Mouse (Mus musculus): ENCODE measurements around the gene Psma7. TPM values are rescaled to one million over a fixed set of nuclear protein-coding genes. Genes with fewer than 3 reads are reported as not detected.

Psma7 gene
- polyA plus RNA-seq, 1 experiment from 2014 or later: 590 TPM

DNA sequence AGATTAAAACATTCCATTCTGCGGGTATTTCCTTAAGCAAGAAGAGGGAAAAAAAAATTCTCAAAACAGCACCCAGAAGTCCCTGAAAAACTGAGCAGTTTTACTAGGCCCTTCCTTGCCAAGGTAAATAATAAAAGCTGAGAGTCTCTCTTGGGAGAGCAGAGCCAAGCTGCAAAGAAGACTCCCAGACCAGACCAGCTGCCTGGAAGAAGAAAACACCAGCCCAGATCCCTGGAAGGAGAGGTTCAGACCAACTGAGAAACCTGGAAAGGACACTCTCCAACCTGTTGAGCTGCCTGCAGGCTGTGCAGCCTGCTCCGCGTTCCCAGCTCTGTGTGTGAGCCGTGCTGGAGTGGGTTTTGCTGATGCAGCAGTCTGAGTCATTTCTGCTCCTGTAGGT, 24.6 kb downstream of the Psma7 start:
- Histone ChIP-seq H3K9ac (replicated peaks; ENCODE audit: low read depth, low read length) (no peak overlapping the region), H3K27ac (ENCODE audit: low read length) (no peak overlapping the region), H3K4me1 (replicated peaks; ENCODE audit: control insufficient read depth, insufficient read depth, low read length) (no peaks in the 10 kb centered on the region), H3K27me3 (replicated peaks; ENCODE audit: control insufficient read depth, insufficient read depth, low read length) (peaks cover 9% of the 10 kb centered on the region), H3K36me3 (ENCODE audit: control insufficient read depth, insufficient read depth) (no peaks in the 10 kb centered on the region), H3K9me3 (ENCODE audit: control insufficient read depth, low read length) (no peaks in the 10 kb centered on the region), H3K4me2 (ENCODE audit: low read length) (no peak overlapping the region), H3K4me3 (replicated peaks; ENCODE audit: low read length) (no peak overlapping the region)
- WGBS: 69% methylated on average over 4 of the region's 4 CpGs
- ATAC-seq: no peak

GRCm38 (mm10) chr2:180013686-180014085, 28.5 kb downstream of the Psma7 start:
- Histone ChIP-seq H3K9me3 (ENCODE audit: control insufficient read depth, low read length) (no peaks in the 10 kb centered on the region), H3K27ac (ENCODE audit: low read length) (no peak overlapping the region), H3K4me3 (replicated peaks; ENCODE audit: low read length) (no peak overlapping the region), H3K27me3 (replicated peaks; ENCODE audit: control insufficient read depth, insufficient read depth, low read length) (no peaks in the 10 kb centered on the region), H3K36me3 (ENCODE audit: control insufficient read depth, insufficient read depth) (no peaks in the 10 kb centered on the region), H3K4me2 (ENCODE audit: low read length) (no peak overlapping the region), H3K4me1 (replicated peaks; ENCODE audit: control insufficient read depth, insufficient read depth, low read length) (no peaks in the 10 kb centered on the region), H3K9ac (replicated peaks; ENCODE audit: low read depth, low read length) (no peak overlapping the region)
- 92% methylated on average over 7 of the region's 7 CpGs for WGBS
- no peak for ATAC-seq

- WGBS: 87% methylated on average over 6 of the region's 6 CpGs
- no peak for ATAC-seq
- H3K4me1 ChIP-seq (replicated peaks; ENCODE audit: control insufficient read depth, insufficient read depth, low read length): no peaks in the 10 kb centered on the region
- no peaks in the 10 kb centered on the region for H3K9me3 ChIP-seq (ENCODE audit: control insufficient read depth, low read length)
- no peak overlapping the region for H3K9ac ChIP-seq (replicated peaks; ENCODE audit: low read depth, low read length)
- no peak overlapping the region for H3K4me3 ChIP-seq (replicated peaks; ENCODE audit: low read length)
- no peaks in the 10 kb centered on the region for H3K27me3 ChIP-seq (replicated peaks; ENCODE audit: control insufficient read depth, insufficient read depth, low read length)
- H3K36me3 ChIP-seq (ENCODE audit: control insufficient read depth, insufficient read depth): no peaks in the 10 kb centered on the region
- no peak overlapping the region for H3K4me2 ChIP-seq (ENCODE audit: low read length)
- no peak overlapping the region for H3K27ac ChIP-seq (ENCODE audit: low read length)
These were observed 30.9 kb downstream of the Psma7 start for GRCm38 (mm10) chr2:180011370-180011769.

DNA sequence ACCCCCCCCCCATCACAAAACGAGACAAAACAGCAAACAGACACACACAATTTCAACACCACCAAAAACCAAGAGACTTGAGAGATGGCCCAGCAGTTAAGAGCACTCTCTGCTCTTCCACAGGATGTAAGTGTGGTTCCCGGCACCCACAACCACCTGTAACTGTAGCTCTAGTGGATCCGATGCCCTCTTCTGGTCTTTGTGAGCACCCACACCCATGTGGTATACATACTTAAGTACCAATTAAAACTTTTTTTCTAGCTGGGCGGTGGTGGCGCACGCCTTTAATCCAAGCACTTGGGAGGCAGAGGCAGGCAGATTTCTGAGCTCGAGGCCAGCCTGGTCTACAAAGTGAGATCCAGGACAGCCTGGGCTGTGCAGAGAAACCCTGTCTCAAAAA, 31.5 kb downstream of the Psma7 start:
- Histone ChIP-seq H3K27me3 (replicated peaks; ENCODE audit: control insufficient read depth, insufficient read depth, low read length) (no peaks in the 10 kb centered on the region), H3K4me3 (replicated peaks; ENCODE audit: low read length) (no peak overlapping the region), H3K36me3 (ENCODE audit: control insufficient read depth, insufficient read depth) (no peaks in the 10 kb centered on the region), H3K4me1 (replicated peaks; ENCODE audit: control insufficient read depth, insufficient read depth, low read length) (no peaks in the 10 kb centered on the region), H3K9me3 (ENCODE audit: control insufficient read depth, low read length) (no peaks in the 10 kb centered on the region), H3K4me2 (ENCODE audit: low read length) (no peak overlapping the region), H3K9ac (replicated peaks; ENCODE audit: low read depth, low read length) (no peak overlapping the region), H3K27ac (ENCODE audit: low read length) (no peak overlapping the region)
- ATAC-seq: no peak
- 90% methylated on average over 7 of the region's 7 CpGs for WGBS

DNA sequence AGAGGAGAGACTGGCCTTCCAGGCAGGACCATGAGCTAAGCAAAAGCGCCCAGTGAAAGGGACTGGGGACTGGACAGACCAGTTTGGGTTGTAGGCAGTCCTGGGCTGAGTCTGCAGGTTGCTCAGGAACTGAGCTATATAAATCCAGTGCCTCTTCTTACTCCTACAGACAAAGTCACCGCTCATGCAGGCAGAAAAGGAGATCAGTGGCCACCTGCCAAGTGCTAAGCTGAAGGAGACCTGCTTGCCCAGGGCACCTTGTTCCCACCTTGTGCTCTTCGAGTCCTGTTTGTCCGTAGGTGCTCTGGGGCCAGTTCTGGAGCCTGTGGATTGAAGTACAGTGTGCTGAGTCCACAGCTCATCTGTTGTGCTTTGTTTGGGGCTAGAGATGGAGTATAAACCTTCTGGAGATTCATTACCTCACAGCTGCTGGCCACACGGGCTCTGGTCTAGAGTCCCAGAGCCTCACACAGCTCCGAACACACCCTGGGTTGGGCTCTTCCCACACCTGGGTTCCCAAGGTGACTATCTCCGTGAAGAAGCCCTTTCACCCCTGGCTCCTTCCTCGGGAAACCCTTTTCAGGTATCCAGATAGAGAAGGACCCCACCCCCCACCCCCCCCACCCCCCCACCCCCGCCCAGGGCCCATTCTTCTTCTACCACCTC, 35.7 kb downstream of the Psma7 start:
- WGBS: 35% methylated on average over 9 of the region's 9 CpGs
- H3K36me3 ChIP-seq (ENCODE audit: control insufficient read depth, insufficient read depth): no peaks in the 10 kb centered on the region
- H3K4me1 ChIP-seq (replicated peaks; ENCODE audit: control insufficient read depth, insufficient read depth, low read length): no peaks in the 10 kb centered on the region
- H3K27me3 ChIP-seq (replicated peaks; ENCODE audit: control insufficient read depth, insufficient read depth, low read length): no peaks in the 10 kb centered on the region
- ATAC-seq: no peak
- no peak overlapping the region for H3K4me2 ChIP-seq (ENCODE audit: low read length)
- H3K4me3 ChIP-seq (replicated peaks; ENCODE audit: low read length): no peak overlapping the region
- H3K9ac ChIP-seq (replicated peaks; ENCODE audit: low read depth, low read length): no peak overlapping the region
- H3K9me3 ChIP-seq (ENCODE audit: control insufficient read depth, low read length): no peaks in the 10 kb centered on the region
- H3K27ac ChIP-seq (ENCODE audit: low read length): no peak overlapping the region

GRCm38 (mm10) chr2:180005656-180006351, 36.4 kb downstream of the Psma7 start:
- H3K9ac ChIP-seq (replicated peaks; ENCODE audit: low read depth, low read length): no peak overlapping the region
- H3K27me3 ChIP-seq (replicated peaks; ENCODE audit: control insufficient read depth, insufficient read depth, low read length): no peaks in the 10 kb centered on the region
- H3K4me3 ChIP-seq (replicated peaks; ENCODE audit: low read length): no peak overlapping the region
- 64% methylated on average over 5 of the region's 5 CpGs for WGBS
- H3K4me2 ChIP-seq (ENCODE audit: low read length): no peak overlapping the region
- no peaks in the 10 kb centered on the region for H3K9me3 ChIP-seq (ENCODE audit: control insufficient read depth, low read length)
- no peak overlapping the region for H3K27ac ChIP-seq (ENCODE audit: low read length)
- H3K4me1 ChIP-seq (replicated peaks; ENCODE audit: control insufficient read depth, insufficient read depth, low read length): no peaks in the 10 kb centered on the region
- no peak for ATAC-seq
- H3K36me3 ChIP-seq (ENCODE audit: control insufficient read depth, insufficient read depth): no peaks in the 10 kb centered on the region

- Histone ChIP-seq H3K27me3 (replicated peaks; ENCODE audit: control insufficient read depth, insufficient read depth, low read length) (no peaks in the 10 kb centered on the region), H3K4me1 (replicated peaks; ENCODE audit: control insufficient read depth, insufficient read depth, low read length) (no peaks in the 10 kb centered on the region), H3K36me3 (ENCODE audit: control insufficient read depth, insufficient read depth) (no peaks in the 10 kb centered on the region), H3K4me3 (replicated peaks; ENCODE audit: low read length) (no peak overlapping the region), H3K9me3 (ENCODE audit: control insufficient read depth, low read length) (no peaks in the 10 kb centered on the region), H3K4me2 (ENCODE audit: low read length) (no peak overlapping the region), H3K9ac (replicated peaks; ENCODE audit: low read depth, low read length) (no peak overlapping the region), H3K27ac (ENCODE audit: low read length) (no peak overlapping the region)
- ATAC-seq: no peak
- WGBS: 91% methylated on average over 9 of the region's 9 CpGs
These were observed 40.6 kb downstream of the Psma7 start for GRCm38 (mm10) chr2:180001635-180002034.

GRCm38 (mm10) chr2:179998431-179998830, 43.8 kb downstream of the Psma7 start:
- H3K4me1 ChIP-seq (replicated peaks; ENCODE audit: control insufficient read depth, insufficient read depth, low read length): no peaks in the 10 kb centered on the region
- no peak for ATAC-seq
- WGBS: 79% methylated on average over 4 of the region's 4 CpGs

DNA sequence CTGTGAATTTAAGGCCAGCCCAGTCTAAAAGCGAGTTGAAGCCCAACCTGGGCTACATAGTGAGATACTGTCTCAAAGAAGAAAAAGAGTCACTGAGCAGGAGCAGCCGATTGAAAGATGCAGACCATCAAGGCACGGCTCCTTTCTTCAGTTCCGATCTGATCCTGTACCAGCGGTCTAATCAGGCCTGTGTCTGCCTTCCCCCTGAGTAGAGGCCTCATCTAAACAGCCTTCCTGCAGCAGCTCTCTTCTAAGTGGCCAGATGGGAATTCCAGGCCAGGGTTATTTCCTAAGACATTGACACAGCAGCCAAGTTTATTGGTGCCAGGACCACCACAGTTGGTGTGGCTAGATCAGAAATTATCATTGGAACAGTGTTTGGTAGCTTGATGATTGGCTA, 49.2 kb downstream of the Psma7 start:
- Histone ChIP-seq H3K36me3 (ENCODE audit: control insufficient read depth, insufficient read depth) (no peaks in the 10 kb centered on the region), H3K27me3 (replicated peaks; ENCODE audit: control insufficient read depth, insufficient read depth, low read length) (no peaks in the 10 kb centered on the region), H3K9me3 (ENCODE audit: control insufficient read depth, low read length) (no peaks in the 10 kb centered on the region), H3K4me1 (replicated peaks; ENCODE audit: control insufficient read depth, insufficient read depth, low read length) (no peaks in the 10 kb centered on the region), H3K4me3 (replicated peaks; ENCODE audit: low read length) (no peak overlapping the region), H3K9ac (replicated peaks; ENCODE audit: low read depth, low read length) (no peak overlapping the region), H3K27ac (ENCODE audit: low read length) (no peak overlapping the region), H3K4me2 (ENCODE audit: low read length) (no peak overlapping the region)
- ATAC-seq: no peak
- WGBS: 84% methylated on average over 5 of the region's 5 CpGs

More at GRCm38 (mm10) chr2:179998431-179998830, 43.8 kb downstream of the Psma7 start:
- Histone ChIP-seq H3K36me3 (ENCODE audit: control insufficient read depth, insufficient read depth) (no peaks in the 10 kb centered on the region), H3K27ac (ENCODE audit: low read length) (no peak overlapping the region), H3K9me3 (ENCODE audit: control insufficient read depth, low read length) (no peaks in the 10 kb centered on the region), H3K9ac (replicated peaks; ENCODE audit: low read depth, low read length) (no peak overlapping the region), H3K4me2 (ENCODE audit: low read length) (no peak overlapping the region), H3K27me3 (replicated peaks; ENCODE audit: control insufficient read depth, insufficient read depth, low read length) (no peaks in the 10 kb centered on the region), H3K4me3 (replicated peaks; ENCODE audit: low read length) (no peak overlapping the region)

Data from forebrain, embryonic 16.5 days (tissue).